7 mouse cellular contexts compared by ENCODE assay signal in genomic region chr2:157366762-157367161, GRCm38 (mm10). TPM values are rescaled to one million over a fixed set of nuclear protein-coding genes. Genes with fewer than 3 reads are reported as not detected.
A peak's percentile ranks its signal among the peaks of the same experiment; 100 is the strongest.
DNase-seq lines count a peak whose midpoint lies in the region; ATAC-seq and TF ChIP-seq lines count a peak whose summit lies in the region.

No protein-coding gene starts in this region.

- intact Hi-C loops in left cerebral cortex, postnatal 4 days (cut with DNase I): no loop called here

- WGBS in heart, postnatal 0 days: 50% methylated on average over 9 of the region's 9 CpGs

- H3K27me3 ChIP-seq in E14TG2a.4 (ENCODE audit: insufficient read depth, low read length): no peaks in the 10 kb centered on the region
- no peaks in the 10 kb centered on the region for H3K27me3 ChIP-seq in heart, postnatal 0 days (ENCODE audit: control insufficient read depth, insufficient read depth, low read length)

- peaks cover 17% of the 10 kb centered on the region for H3K36me3 ChIP-seq in E14TG2a.4 (ENCODE audit: insufficient read depth, low read length)
- H3K36me3 ChIP-seq in heart, postnatal 0 days (replicated peaks; ENCODE audit: control insufficient read depth, insufficient read depth, low read length): no peaks in the 10 kb centered on the region

- no peak for TF ChIP-seq CTCF in E14TG2a.4 (conservative IDR thresholded peaks at IDR 0.05; ENCODE audit: low read length)
- TF ChIP-seq CTCF in heart, postnatal 0 days (IDR thresholded peaks at IDR 0.05; ENCODE audit: low read depth): no peak

- H3K4me3 ChIP-seq in E14TG2a.4 (replicated peaks; ENCODE audit: low read length): peak overlapping the region; percentile 93
- H3K4me3 ChIP-seq in heart, postnatal 0 days (ENCODE audit: low read depth, low read length): peak overlapping the region; percentile 87; the same call in 1 of the 2 replicates

- H3K9me3 ChIP-seq in E14TG2a.4 (ENCODE audit: low read length): no peaks in the 10 kb centered on the region
- no peaks in the 10 kb centered on the region for H3K9me3 ChIP-seq in heart, postnatal 0 days (replicated peaks; ENCODE audit: control insufficient read depth, low read length)

- no peak for ATAC-seq in heart, postnatal 0 days (ENCODE audit: insufficient read depth, low read depth)
- ATAC-seq in megakaryocyte progenitor cell, adult 5-6 weeks (replicated peaks; ENCODE audit: poor library complexity): 0 out of 2 replicates have a peak, but pooled peaks have one; percentile 29

- H3K4me1 ChIP-seq in E14TG2a.4 (replicated peaks; ENCODE audit: low read depth, low read length): peaks cover 51% of the 10 kb centered on the region
- H3K4me1 ChIP-seq in heart, postnatal 0 days (ENCODE audit: control insufficient read depth, insufficient read depth): peaks cover 10% of the 10 kb centered on the region

- H3K4me2 ChIP-seq in heart, postnatal 0 days (ENCODE audit: low read depth, low read length): peak overlapping the region; percentile 85

- TF ChIP-seq EP300 in heart, postnatal 0 days (IDR thresholded peaks at IDR 0.05; ENCODE audit: low read depth): no peak

- peak; percentile 72 for DNase-seq in MEL-GATA-1-ER (ENCODE audit: extremely low read depth, low read depth)
- no peak for DNase-seq in heart, postnatal 0 days (ENCODE audit: low spot score)
- DNase-seq in adrenal gland, postnatal 10 days: no peak
- DNase-seq in layer of hippocampus, postnatal 10 days (ENCODE audit: low spot score in 2 of 2): no peak
- DNase-seq in left cerebral cortex, postnatal 4 days: no peak

- H3K27ac ChIP-seq in heart, postnatal 0 days (ENCODE audit: low read depth): no peak overlapping the region

- H3K9ac ChIP-seq in heart, postnatal 0 days (replicated peaks; ENCODE audit: low read depth, low read length): no peak overlapping the region

RNA-seq across cellular contexts. Expression of gene Manbal, which starts 0.6 kb away (rescaled TPM):
- 23.6 and 29.6 TPM in 2 replicates for total RNA-seq in heart, postnatal 0 days (2014; rRNA removed; ENCODE audit: low replicate concordance)
- polyA plus RNA-seq in heart, postnatal 0 days (2015; fragmentation: Nextera tagmentation; extraction: Ambion mirVana): 51.1 and 55.5 TPM in 2 replicates
- total RNA-seq in megakaryocyte progenitor cell, adult 5-6 weeks (2015): 14.2 and 17.9 TPM in 2 replicates
- 6.2 and 7.5 TPM in 2 replicates for total RNA-seq in megakaryocyte progenitor cell, adult 5-6 weeks (2017)
- 10 to 100 TPM; 34.8 to 35.7 TPM for total RNA-seq in adrenal gland, postnatal 10 days (2021)
- total RNA-seq in layer of hippocampus, postnatal 10 days (2021): 10 to 100 TPM; 73.9 to 82.5 TPM
- 10 to 100 TPM; 66.1 to 70.3 TPM for total RNA-seq in left cerebral cortex, postnatal 4 days (2021)

RNA-seq across cellular contexts. Expression of gene Ghrh, which starts 19.5 kb away (rescaled TPM):
- total RNA-seq in heart, postnatal 0 days (2014; rRNA removed; ENCODE audit: low replicate concordance): not detected in 2 replicates
- polyA plus RNA-seq in heart, postnatal 0 days (2015; fragmentation: Nextera tagmentation; extraction: Ambion mirVana): not detected in 2 replicates
- not detected in 2 replicates for total RNA-seq in megakaryocyte progenitor cell, adult 5-6 weeks (2015)
- not detected in 2 replicates for total RNA-seq in megakaryocyte progenitor cell, adult 5-6 weeks (2017)
- not detected for total RNA-seq in adrenal gland, postnatal 10 days (2021)
- total RNA-seq in layer of hippocampus, postnatal 10 days (2021): not detected
- not detected for total RNA-seq in left cerebral cortex, postnatal 4 days (2021)

RNA-seq across cellular contexts. Expression of gene Src, which starts 51.5 kb away (rescaled TPM):
- total RNA-seq in heart, postnatal 0 days (2014; rRNA removed; ENCODE audit: low replicate concordance): 14.2 and 15.5 TPM in 2 replicates
- 2.5 and 2.9 TPM in 2 replicates for polyA plus RNA-seq in heart, postnatal 0 days (2015; fragmentation: Nextera tagmentation; extraction: Ambion mirVana)
- total RNA-seq in megakaryocyte progenitor cell, adult 5-6 weeks (2015): 0.27 TPM in 1 of 2 replicates, not detected in the other
- total RNA-seq in megakaryocyte progenitor cell, adult 5-6 weeks (2017): 0.07 TPM in 1 of 2 replicates, not detected in the other
- total RNA-seq in adrenal gland, postnatal 10 days (2021): 10 to 100 TPM; 18.9 to 21.8 TPM
- 100 to 1,000 TPM in 1 of 2 experiments, 10 to 100 TPM in 1; 92.7 to 101 TPM for total RNA-seq in layer of hippocampus, postnatal 10 days (2021)
- 10 to 100 TPM; 92.0 to 94.5 TPM for total RNA-seq in left cerebral cortex, postnatal 4 days (2021)

Comparison
In these comparisons a context has a peak if more than half of its experiments do, and no peak if none do; other contexts are left out.
1. RNA of gene Src, which starts 51.5 kb away (total RNA-seq): 92.7 to 101 TPM in layer of hippocampus, postnatal 10 days, 92.0 to 94.5 TPM in left cerebral cortex, postnatal 4 days, 18.9 to 21.8 TPM in adrenal gland, postnatal 10 days and 14.2 to 15.5 TPM in heart, postnatal 0 days; 0.07 to 0.27 TPM in megakaryocyte progenitor cell, adult 5-6 weeks; every median in the first group is over 10 times any median in the second.